In genomic region chr15:91502661-91503060, GRCm38 (mm10) we compare ENCODE assay signal across 12 mouse cellular contexts.
A peak's percentile ranks its signal among the peaks of the same experiment; 100 is the strongest.
DNase-seq lines count a peak whose midpoint lies in the region; ATAC-seq and TF ChIP-seq lines count a peak whose summit lies in the region.
"Had no signal": no experiment of that assay in that cellular context is flagged by ENCODE, and none has a peak within 500 bp of the region (broad histone marks: within the 10 kb centered on the region; RNA-seq: fewer than 3 reads in every experiment).

No protein-coding gene starts in this region.

- H3K4me1 ChIP-seq in limb, embryonic 13.5 days = peaks cover 19% of the 10 kb centered on the region
- no peaks in the 10 kb centered on the region for H3K4me1 ChIP-seq in limb, embryonic 10.5 days
- peaks cover 4% of the 10 kb centered on the region for H3K4me1 ChIP-seq in midbrain, embryonic 15.5 days
- H3K4me1 ChIP-seq: heart, embryonic 15.5 days; liver, embryonic 12.5 days had no signal

- in situ Hi-C loops in Patski (cut with MboI; ENCODE audit: low pct_unique_long_range_greater_than_20kb) = no loop called here

- no peak overlapping the region for H3K9ac ChIP-seq in limb, embryonic 13.5 days
- H3K9ac ChIP-seq in midbrain, embryonic 15.5 days = no peak overlapping the region
- H3K9ac ChIP-seq: heart, embryonic 15.5 days; liver, embryonic 12.5 days had no signal

- no peaks in the 10 kb centered on the region for H3K27me3 ChIP-seq in limb, embryonic 13.5 days
- H3K27me3 ChIP-seq in limb, embryonic 10.5 days (ENCODE audit: low read depth, poor library complexity, severe bottlenecking) = no peaks in the 10 kb centered on the region
- peaks cover 7% of the 10 kb centered on the region for H3K27me3 ChIP-seq in Patski
- H3K27me3 ChIP-seq in midbrain, embryonic 15.5 days (replicated peaks) = no peaks in the 10 kb centered on the region
- H3K27me3 ChIP-seq: heart, embryonic 15.5 days; liver, embryonic 12.5 days had no signal

- H3K27ac ChIP-seq in limb, embryonic 13.5 days = no peak overlapping the region
- no peak overlapping the region for H3K27ac ChIP-seq in limb, embryonic 10.5 days
- H3K27ac ChIP-seq in layer of hippocampus, adult 2 months = no peak overlapping the region; the same call in 1 of the 2 replicates
- H3K27ac ChIP-seq in midbrain, embryonic 15.5 days = no peak overlapping the region
- H3K27ac ChIP-seq: heart, embryonic 15.5 days; liver, embryonic 12.5 days had no signal

- no peak for TF ChIP-seq CTCF in Patski (IDR thresholded peaks at IDR 0.05)
- no peak for TF ChIP-seq CTCF in layer of hippocampus, adult 2 months (conservative IDR thresholded peaks at IDR 0.05)

- H3K4me3 ChIP-seq in limb, embryonic 13.5 days = no peak overlapping the region
- no peak overlapping the region for H3K4me3 ChIP-seq in limb, embryonic 10.5 days
- H3K4me3 ChIP-seq in layer of hippocampus, adult 2 months = no peak overlapping the region
- no peak overlapping the region for H3K4me3 ChIP-seq in midbrain, embryonic 15.5 days
- H3K4me3 ChIP-seq: heart, embryonic 15.5 days; liver, embryonic 12.5 days had no signal

- peak; percentile 59; the same call in 1 of the 2 replicates for ATAC-seq in limb, embryonic 13.5 days (ENCODE audit: low FRiP score, low read depth)
- ATAC-seq in Patski = no peak
- ATAC-seq in midbrain, embryonic 15.5 days (replicated peaks) = no peak
- ATAC-seq: liver, embryonic 12.5 days had no signal

- no peaks in the 10 kb centered on the region for H3K9me3 ChIP-seq in limb, embryonic 13.5 days
- H3K9me3 ChIP-seq in limb, embryonic 10.5 days (replicated peaks) = no peaks in the 10 kb centered on the region
- H3K9me3 ChIP-seq in midbrain, embryonic 15.5 days = no peaks in the 10 kb centered on the region
- H3K9me3 ChIP-seq: heart, embryonic 15.5 days; liver, embryonic 12.5 days had no signal

- H3K36me3 ChIP-seq in limb, embryonic 13.5 days = 0 out of 2 replicates have a peak, but pooled peaks cover under 1% of the 10 kb centered on the region
- H3K36me3 ChIP-seq in limb, embryonic 10.5 days = no peaks in the 10 kb centered on the region
- no peaks in the 10 kb centered on the region for H3K36me3 ChIP-seq in midbrain, embryonic 15.5 days (replicated peaks)
- H3K36me3 ChIP-seq: heart, embryonic 15.5 days; liver, embryonic 12.5 days had no signal

- CTCF ChIA-PET in Patski (lab: Charles Lee) = interaction anchor here (1.1 kb wide), 1 partner anchor 12 kb away, joined by 3 read pairs; no protein-coding TSS in a partner anchor

- 28% methylated on average over 1 of the region's 1 CpGs for WGBS in limb, embryonic 13.5 days
- 76% methylated on average over 1 of the region's 1 CpGs for WGBS in limb, embryonic 10.5 days
- 26% methylated on average over 1 of the region's 1 CpGs for WGBS in midbrain, embryonic 15.5 days

- no peak for DNase-seq in limb, embryonic 10.5 days (ENCODE audit: low spot score)
- peak; percentile 43 for DNase-seq in Patski (ENCODE audit: low read depth, low spot score)
- peak; percentile 6 for DNase-seq in fibroblast of lung, adult 2 months (ENCODE audit: low read depth)
- DNase-seq in layer of hippocampus, adult 2 months (ENCODE audit: low spot score in 2 of 2) = peak; percentile 19 to 26
- no peak for DNase-seq in cerebellum, postnatal 36 days
- DNase-seq in cerebellum, postnatal 25 days = no peak
- DNase-seq: adrenal gland, adult 2 months; cerebellum, postnatal 14 days had no signal

- H3K4me2 ChIP-seq in limb, embryonic 13.5 days (replicated peaks) = no peak overlapping the region
- H3K4me2 ChIP-seq in midbrain, embryonic 15.5 days = no peak overlapping the region
- H3K4me2 ChIP-seq: heart, embryonic 15.5 days; liver, embryonic 12.5 days had no signal

- POLR2A ChIA-PET in Patski (lab: Charles Lee) = no interaction called here

Comparison
In these comparisons a context has a peak if more than half of its experiments do, and no peak if none do; other contexts are left out.
1. DNase-seq: peak in Patski (single experiment), fibroblast of lung, adult 2 months (single experiment) and layer of hippocampus, adult 2 months (2 of 2); none in limb, embryonic 10.5 days (single experiment), cerebellum, postnatal 36 days (0 of 2) and cerebellum, postnatal 25 days (0 of 2).